Mouse (Mus musculus) MEL-GATA-1-ER (cell line): Measurements from ENCODE around the gene Gtf2h1.
"Not testable (repeated sequence)": the region's sequence is repeated elsewhere in the genome, so short reads cannot be mapped to it uniquely, and the experiment has no call there.

Experiments used
- DNase-seq: peaks from one replicate; pipeline ENCODE4 v3.0.0-alpha.2; 2012; ENCODE audit warnings: low read depth; ENCODE audit errors: extremely low read depth

Gtf2h1 gene

GRCm38 (mm10) chr7:46830799-46831590 lies 35.1 kb downstream of the Gtf2h1 start:
- DNase-seq = peak; percentile 74

- no peak for DNase-seq
Measured at GRCm38 (mm10) chr7:46831693-46832092, 35.8 kb downstream of the Gtf2h1 start.

- not testable (repeated sequence) for DNase-seq
Measured at GRCm38 (mm10) chr7:46832112-46832810, 36.4 kb downstream of the Gtf2h1 start.

- peak; percentile 96 for DNase-seq
Measured at GRCm38 (mm10) chr7:46833266-46833665, 37.4 kb downstream of the Gtf2h1 start.

- no peak for DNase-seq
Measured at GRCm38 (mm10) chr7:46833670-46834255, 37.9 kb downstream of the Gtf2h1 start.

GRCm38 (mm10) chr7:46834994-46835610 lies 39.2 kb downstream of the Gtf2h1 start:
- DNase-seq = no peak

GRCm38 (mm10) chr7:46836357-46836756 lies 40.5 kb downstream of the Gtf2h1 start:
- DNase-seq = no peak

- no peak for DNase-seq
Measured at GRCm38 (mm10) chr7:46837073-46837472, 41.2 kb downstream of the Gtf2h1 start.

GRCm38 (mm10) chr7:46838104-46838671 lies 42.3 kb downstream of the Gtf2h1 start:
- no peak for DNase-seq

GRCm38 (mm10) chr7:46838891-46839302 lies 43.0 kb downstream of the Gtf2h1 start:
- peak; percentile 79 for DNase-seq

GRCm38 (mm10) chr7:46839446-46839845 lies 43.5 kb downstream of the Gtf2h1 start:
- no peak for DNase-seq

GRCm38 (mm10) chr7:46839861-46840260 lies 44.0 kb downstream of the Gtf2h1 start:
- DNase-seq = no peak

- no peak for DNase-seq
Measured at GRCm38 (mm10) chr7:46840326-46840725, 44.4 kb downstream of the Gtf2h1 start.

- no peak for DNase-seq
Measured at GRCm38 (mm10) chr7:46840787-46841525, 45.1 kb downstream of the Gtf2h1 start, which contains the start of gene Ldha. Ldha (plus strand) TSS chr7:46841475.

GRCm38 (mm10) chr7:46842278-46842677 lies 46.4 kb downstream of the Gtf2h1 start:
- DNase-seq = no peak

- DNase-seq = no peak
Measured at GRCm38 (mm10) chr7:46843576-46843975, 47.7 kb downstream of the Gtf2h1 start.

- DNase-seq = peak; percentile 77
Measured at GRCm38 (mm10) chr7:46845211-46845977, 49.5 kb downstream of the Gtf2h1 start.

- DNase-seq = no peak
Measured at GRCm38 (mm10) chr7:46845978-46846485, 50.1 kb downstream of the Gtf2h1 start.

GRCm38 (mm10) chr7:46846486-46847244 lies 50.8 kb downstream of the Gtf2h1 start:
- DNase-seq = peak; percentile 67
